Mouse (Mus musculus) midbrain, embryonic 14.5 days (tissue): ENCODE data around the gene Fam169b. TPM values are rescaled to one million over a fixed set of nuclear protein-coding genes. Genes with fewer than 3 reads are reported as not detected.

Experiments used
- ATAC-seq: fragments of 200-750 bp; cut with Nextera tagmentation; 2 replicates; pipeline ENCODE4 v1.8.0; 2017; ENCODE audit warnings: moderate number of reproducible peaks, moderate library complexity; ENCODE audit not compliant: low FRiP score, low TSS enrichment
- DNase-seq: peaks from one replicate; pipeline ENCODE4 v3.0.0-alpha.2; 2015
- H3K27ac ChIP-seq: fragments of 300-500 bp; sonication (generic); replicated peaks from 2 replicates; pipeline ENCODE4 v1.5.1; 2014; ENCODE audit warnings: mild to moderate bottlenecking, low read depth, low read length, moderate library complexity
- H3K27me3 ChIP-seq: fragments of 300-500 bp; sonication (generic); 2 replicates; pipeline ENCODE4 v1.6.1; 2014; ENCODE audit warnings: low read length, control low read depth, mixed read lengths; ENCODE audit not compliant: control insufficient read depth, insufficient read depth
- H3K36me3 ChIP-seq: fragments of 300-500 bp; sonication (generic); 2 replicates; pipeline ENCODE4 v1.6.1; 2014; ENCODE audit warnings: low read length, control low read depth; ENCODE audit not compliant: control insufficient read depth, insufficient read depth
- H3K4me1 ChIP-seq: fragments of 300-500 bp; sonication (generic); 2 replicates; pipeline ENCODE4 v1.6.1; 2014; ENCODE audit warnings: mild to moderate bottlenecking, antibody characterized with exemption, low read length, control low read depth; ENCODE audit not compliant: control insufficient read depth, insufficient read depth
- H3K4me2 ChIP-seq: fragments of 300-500 bp; sonication (generic); 2 replicates; pipeline ENCODE4 v1.6.1; 2014; ENCODE audit warnings: mild to moderate bottlenecking, low read length, moderate library complexity
- H3K4me3 ChIP-seq: fragments of 300-500 bp; sonication (generic); replicated peaks from 2 replicates; pipeline ENCODE4 v1.5.1; 2014; ENCODE audit warnings: low read depth, low read length
- H3K9ac ChIP-seq: fragments of 300-500 bp; sonication (generic); replicated peaks from 2 replicates; pipeline ENCODE4 v1.6.1; 2014; ENCODE audit warnings: mild to moderate bottlenecking, low read length, moderate library complexity
- H3K9me3 ChIP-seq: fragments of 300-500 bp; sonication (generic); 2 replicates; pipeline ENCODE4 v1.6.1; 2016; ENCODE audit warnings: low read length, control low read depth, mixed read lengths; ENCODE audit not compliant: control insufficient read depth
- WGBS: fragments of 180-500 bp; shearing (Covaris S2); extraction: QIAGEN DNeasy Blood & Tissue Kit; methylation state at CpG from one replicate; pipeline ENCODE4 v1.1.7; 2014; 5-methylcytosine and 5-hydroxymethylcytosine counted together
- polyA plus RNA-seq: library from polyadenylated mRNA; unstranded; fragments of >200 nt; fragmentation: Nextera tagmentation; extraction: Ambion mirVana; gene quantifications from 2 replicates; pipeline ENCODE4 v1.2.1, GENCODE M21; 2014

The Fam169b gene
- polyA plus RNA-seq, 1 experiment from 2014 or later, result 0.08 TPM

- H3K4me3 ChIP-seq, result no peak overlapping the region
- no peaks in the 10 kb centered on the region for H3K4me1 ChIP-seq
- no peak overlapping the region for H3K27ac ChIP-seq
- no peak for DNase-seq
- no peak for ATAC-seq
- H3K4me2 ChIP-seq, result no peak overlapping the region
- 68% methylated on average over 14 of the region's 14 CpGs for WGBS
- H3K9me3 ChIP-seq, result no peaks in the 10 kb centered on the region
- H3K9ac ChIP-seq, result no peak overlapping the region
- no peaks in the 10 kb centered on the region for H3K36me3 ChIP-seq
- no peaks in the 10 kb centered on the region for H3K27me3 ChIP-seq
Measured at GRCm38 (mm10) chr7:68313038-68313782, 39.6 kb downstream of the Fam169b start.

GRCm38 (mm10) chr7:68314286-68314685 is 40.6 kb downstream of the Fam169b start:
- Histone ChIP-seq H3K27ac (no peak overlapping the region), H3K9ac (no peak overlapping the region), H3K9me3 (no peaks in the 10 kb centered on the region), H3K36me3 (no peaks in the 10 kb centered on the region), H3K27me3 (no peaks in the 10 kb centered on the region), H3K4me1 (no peaks in the 10 kb centered on the region), H3K4me3 (no peak overlapping the region), H3K4me2 (no peak overlapping the region)
- 71% methylated on average over 1 of the region's 1 CpGs for WGBS
- DNase-seq, result no peak
- no peak for ATAC-seq

DNA sequence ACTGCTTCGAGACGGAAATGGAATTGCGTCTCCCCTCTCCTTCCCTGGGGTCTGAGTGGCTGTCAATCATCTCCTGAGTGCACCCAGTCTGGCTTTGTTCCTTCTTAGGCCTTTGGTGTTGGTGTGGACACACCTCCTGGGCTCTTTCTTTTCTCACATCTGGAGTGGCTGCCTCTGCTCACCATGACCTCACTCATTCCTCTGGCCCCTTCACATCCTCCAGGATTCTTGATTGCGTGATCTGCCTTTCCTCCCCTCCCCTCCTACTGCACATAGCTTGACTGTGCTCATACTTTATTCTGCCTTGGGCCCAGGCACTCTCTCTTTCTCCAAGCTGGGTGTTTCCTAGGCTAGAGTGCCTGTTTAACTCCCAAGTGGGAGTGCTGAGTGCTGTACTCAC is 41.4 kb downstream of the Fam169b start:
- Histone ChIP-seq H3K27me3 (no peaks in the 10 kb centered on the region), H3K36me3 (no peaks in the 10 kb centered on the region), H3K27ac (no peak overlapping the region), H3K9me3 (no peaks in the 10 kb centered on the region), H3K4me2 (no peak overlapping the region), H3K9ac (no peak overlapping the region), H3K4me1 (no peaks in the 10 kb centered on the region), H3K4me3 (no peak overlapping the region)
- DNase-seq (no peak), ATAC-seq (no peak)
- WGBS, result 74% methylated on average over 4 of the region's 4 CpGs

GRCm38 (mm10) chr7:68318006-68318788 is 44.6 kb downstream of the Fam169b start:
- Histone ChIP-seq H3K36me3 (no peaks in the 10 kb centered on the region), H3K4me2 (no peak overlapping the region), H3K4me1 (no peaks in the 10 kb centered on the region), H3K9ac (no peak overlapping the region), H3K4me3 (no peak overlapping the region), H3K27me3 (no peaks in the 10 kb centered on the region), H3K9me3 (no peaks in the 10 kb centered on the region), H3K27ac (no peak overlapping the region)
- no peak for DNase-seq
- no peak for ATAC-seq
- 85% methylated on average over 16 of the region's 16 CpGs for WGBS

DNA sequence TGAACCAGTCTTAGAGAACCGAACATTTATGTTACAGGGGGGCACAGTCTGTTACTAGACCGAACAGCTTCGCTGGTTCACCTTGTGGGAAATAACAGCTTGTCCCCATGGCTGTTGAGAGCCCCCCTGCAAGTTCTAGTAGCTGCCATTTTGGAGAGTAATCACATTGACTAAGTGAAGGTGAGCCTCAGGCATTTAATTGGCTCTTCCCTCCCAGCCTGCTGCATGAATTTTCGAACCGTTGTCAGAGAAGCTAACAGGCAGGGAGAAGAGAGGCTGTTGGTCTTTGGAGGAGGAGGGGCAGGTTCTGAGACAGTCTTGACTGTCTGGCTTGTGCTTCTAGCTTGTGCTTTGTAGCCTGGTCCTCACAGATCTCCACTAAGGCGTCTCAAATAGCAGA is 45.3 kb downstream of the Fam169b start:
- H3K27me3 ChIP-seq, result no peaks in the 10 kb centered on the region
- H3K27ac ChIP-seq, result no peak overlapping the region
- no peaks in the 10 kb centered on the region for H3K9me3 ChIP-seq
- WGBS, result 64% methylated on average over 6 of the region's 6 CpGs
- H3K9ac ChIP-seq, result no peak overlapping the region
- no peak overlapping the region for H3K4me2 ChIP-seq
- no peaks in the 10 kb centered on the region for H3K4me1 ChIP-seq
- no peak overlapping the region for H3K4me3 ChIP-seq
- no peaks in the 10 kb centered on the region for H3K36me3 ChIP-seq
- ATAC-seq (no peak), DNase-seq (no peak)

- ATAC-seq, result no peak
- WGBS, result 88% methylated on average over 14 of the region's 14 CpGs
Measured at GRCm38 (mm10) chr7:68320078-68320810, 46.6 kb downstream of the Fam169b start.

GRCm38 (mm10) chr7:68323051-68323450 is 49.4 kb downstream of the Fam169b start:
- Histone ChIP-seq H3K36me3 (no peaks in the 10 kb centered on the region), H3K4me1 (no peaks in the 10 kb centered on the region), H3K9me3 (no peaks in the 10 kb centered on the region), H3K9ac (no peak overlapping the region), H3K27ac (no peak overlapping the region), H3K4me3 (no peak overlapping the region), H3K27me3 (no peaks in the 10 kb centered on the region), H3K4me2 (no peak overlapping the region)
- DNase-seq (no peak), ATAC-seq (no peak)
- WGBS, result 89% methylated on average over 6 of the region's 6 CpGs

More at GRCm38 (mm10) chr7:68320078-68320810, 46.6 kb downstream of the Fam169b start:
- no peak for DNase-seq
- H3K4me2 ChIP-seq, result no peak overlapping the region
- no peaks in the 10 kb centered on the region for H3K9me3 ChIP-seq
- no peak overlapping the region for H3K27ac ChIP-seq
- no peaks in the 10 kb centered on the region for H3K36me3 ChIP-seq
- H3K4me3 ChIP-seq, result no peak overlapping the region
- no peaks in the 10 kb centered on the region for H3K4me1 ChIP-seq
- H3K27me3 ChIP-seq, result no peaks in the 10 kb centered on the region
- H3K9ac ChIP-seq, result no peak overlapping the region

DNA sequence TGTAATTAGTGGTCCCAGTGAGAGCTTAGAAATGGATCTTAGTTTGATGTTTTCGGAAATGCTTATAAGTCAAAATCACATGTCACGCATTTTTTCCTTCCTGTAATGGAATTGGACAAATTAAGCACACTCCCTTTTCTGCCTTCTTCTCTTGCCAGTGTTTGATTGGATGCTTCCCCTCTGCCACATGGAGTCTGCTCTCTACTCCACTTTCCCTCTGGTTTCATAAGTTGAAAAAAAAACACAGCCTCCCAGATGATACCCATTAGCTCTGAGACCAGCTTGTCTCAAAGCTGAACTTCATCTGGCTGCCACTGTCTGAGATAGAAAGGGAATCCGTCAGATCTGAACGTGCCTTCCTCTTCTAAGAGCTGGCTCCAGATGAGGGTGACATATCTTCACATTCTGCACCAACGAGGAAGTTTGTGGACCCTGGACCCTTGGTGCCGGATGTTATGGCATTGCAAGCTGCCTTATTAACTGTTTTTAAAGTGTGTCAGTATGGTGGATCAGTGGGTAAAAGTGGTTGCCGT is 52.6 kb downstream of the Fam169b start:
- Histone ChIP-seq H3K4me3 (no peak overlapping the region), H3K9me3 (no peaks in the 10 kb centered on the region), H3K4me1 (no peaks in the 10 kb centered on the region), H3K9ac (no peak overlapping the region), H3K27me3 (no peaks in the 10 kb centered on the region), H3K27ac (no peak overlapping the region), H3K36me3 (no peaks in the 10 kb centered on the region), H3K4me2 (no peak overlapping the region)
- WGBS, result 90% methylated on average over 7 of the region's 7 CpGs
- ATAC-seq (no peak), DNase-seq (no peak)
